Mouse (Mus musculus): ENCODE results near the gene Eea1.
"Not testable (repeated sequence)": the region's sequence is repeated elsewhere in the genome, so short reads cannot be mapped to it uniquely, and the experiment has no call there.

The Eea1 gene

DNA sequence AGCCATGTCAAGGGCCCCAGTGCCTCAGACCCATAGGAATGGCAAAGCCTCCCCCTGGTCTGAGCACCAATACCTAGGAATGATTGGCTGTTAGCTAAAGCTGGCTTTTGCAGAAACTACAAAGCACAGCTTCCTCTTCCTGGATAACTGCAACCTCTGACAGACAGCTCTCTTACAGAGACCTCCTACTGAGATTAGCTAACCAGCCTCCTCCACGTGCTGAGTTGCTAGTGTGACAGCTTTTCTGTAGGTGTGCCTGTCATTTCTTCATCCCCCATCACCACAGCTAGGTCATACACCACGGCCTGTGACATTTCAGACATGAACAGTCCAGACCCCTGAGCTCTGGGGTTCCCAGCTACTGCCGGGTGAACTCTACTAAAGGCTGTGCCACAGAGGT lies 126.9 kb downstream of the Eea1 start:
- DNase-seq (ENCODE audit: low read depth) = no peak

DNA sequence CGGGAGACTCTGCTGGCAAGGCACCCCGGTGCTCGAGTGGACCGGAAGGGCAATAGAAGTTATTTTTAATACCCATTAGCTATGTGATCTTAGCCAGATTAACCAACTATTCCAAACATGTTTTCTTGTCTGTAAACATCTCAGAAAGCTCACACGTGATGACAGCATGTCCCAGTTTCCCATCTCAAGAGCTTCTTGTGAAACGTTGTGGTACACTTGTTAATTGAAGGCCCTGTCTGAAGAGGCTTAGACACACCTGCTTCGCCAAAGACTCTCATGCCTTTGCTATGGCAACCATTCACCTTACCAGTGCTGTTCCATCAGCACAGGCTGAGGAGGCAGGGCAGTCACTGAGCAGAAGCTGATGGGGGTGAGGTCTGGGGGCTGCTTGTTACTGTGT lies 133.9 kb downstream of the Eea1 start:
- no peak for DNase-seq (ENCODE audit: low read depth)

DNA sequence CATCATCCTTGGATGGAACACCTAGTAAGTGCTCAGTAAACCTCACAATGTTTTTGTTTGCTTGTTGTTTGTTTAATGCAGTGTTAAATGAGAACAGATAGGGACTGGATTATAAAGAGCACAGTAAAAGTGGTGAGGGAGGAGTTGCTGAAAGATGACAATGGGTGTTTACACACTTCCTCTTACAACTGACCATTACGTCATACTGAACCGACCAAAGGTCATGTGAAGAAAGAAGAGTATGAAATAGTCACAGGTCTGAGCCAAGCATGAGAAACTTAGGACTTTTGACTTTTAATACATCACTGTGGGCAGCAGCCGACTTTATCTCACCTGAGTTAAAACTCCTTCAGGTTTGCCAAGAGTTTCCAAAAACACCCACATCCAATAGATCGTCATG lies 135.0 kb downstream of the Eea1 start:
- no peak for DNase-seq (ENCODE audit: low read depth)

DNA sequence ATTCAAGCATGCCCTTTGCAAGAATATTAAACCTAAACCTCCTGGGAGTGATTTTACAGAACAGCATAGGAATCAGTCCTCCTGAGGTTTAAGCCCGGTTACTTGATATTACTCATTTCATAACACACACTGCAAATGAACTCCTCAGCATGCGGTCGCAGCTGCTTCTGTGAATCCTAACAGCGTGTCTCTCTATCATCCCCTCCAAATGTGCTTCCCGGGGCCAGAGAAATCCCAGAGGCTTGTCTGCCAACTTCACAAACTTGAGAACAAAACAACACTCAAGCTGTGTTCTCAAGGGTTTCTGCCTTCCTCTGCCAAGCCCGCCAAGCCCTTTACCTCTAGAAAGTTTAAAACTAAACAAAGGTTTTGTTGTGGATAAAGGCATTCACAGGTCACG lies 135.4 kb downstream of the Eea1 start:
- no peak for DNase-seq (ENCODE audit: low read depth)

DNA sequence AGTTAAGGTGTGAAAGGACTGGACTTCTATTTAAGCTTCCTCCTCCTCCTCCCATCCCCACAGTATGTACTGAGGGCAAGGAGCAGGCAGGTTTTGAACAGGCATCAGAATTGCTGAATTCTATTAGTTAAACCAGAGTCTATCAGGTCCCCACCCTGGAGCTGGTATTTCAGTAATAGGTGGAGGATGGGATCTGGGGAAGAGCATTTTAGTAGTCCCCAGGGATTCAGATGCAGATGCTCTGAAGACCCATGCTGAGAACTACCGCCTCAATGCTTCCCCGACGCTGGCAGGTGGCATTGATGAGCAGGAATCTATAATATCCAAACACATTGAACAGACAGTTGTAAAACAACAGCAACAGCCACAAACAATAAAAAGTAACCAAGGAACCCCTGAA lies 136.0 kb downstream of the Eea1 start:
- DNase-seq (ENCODE audit: low read depth) = no peak

DNA sequence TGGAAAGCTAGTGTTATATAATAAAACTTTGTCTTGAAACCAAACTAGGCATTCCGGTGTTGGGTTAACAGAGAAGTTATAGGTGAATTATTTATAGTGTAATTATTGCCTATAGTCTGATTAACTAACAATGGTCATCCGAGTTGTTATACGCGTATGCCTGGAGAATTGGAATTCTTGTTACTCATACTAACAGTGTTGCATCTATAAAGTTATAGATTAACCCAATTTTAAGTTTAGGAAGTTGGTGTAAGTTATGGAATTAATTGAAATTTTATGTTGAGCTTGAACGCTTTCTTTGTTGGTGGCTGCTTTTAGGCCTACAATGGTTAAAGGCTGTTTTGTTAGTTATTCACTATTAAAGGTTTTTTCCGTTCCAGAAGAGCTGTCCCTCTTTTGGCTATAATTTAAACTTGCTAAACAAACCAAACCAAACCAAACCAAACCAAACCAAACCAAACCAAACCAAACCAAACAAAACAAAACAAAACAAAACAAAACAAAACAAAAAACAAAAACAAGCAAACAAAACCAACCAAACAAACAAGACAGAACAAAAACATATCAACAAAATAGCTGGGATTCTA lies 137.1 kb downstream of the Eea1 start:
- DNase-seq (ENCODE audit: low read depth) = not testable (repeated sequence)

DNA sequence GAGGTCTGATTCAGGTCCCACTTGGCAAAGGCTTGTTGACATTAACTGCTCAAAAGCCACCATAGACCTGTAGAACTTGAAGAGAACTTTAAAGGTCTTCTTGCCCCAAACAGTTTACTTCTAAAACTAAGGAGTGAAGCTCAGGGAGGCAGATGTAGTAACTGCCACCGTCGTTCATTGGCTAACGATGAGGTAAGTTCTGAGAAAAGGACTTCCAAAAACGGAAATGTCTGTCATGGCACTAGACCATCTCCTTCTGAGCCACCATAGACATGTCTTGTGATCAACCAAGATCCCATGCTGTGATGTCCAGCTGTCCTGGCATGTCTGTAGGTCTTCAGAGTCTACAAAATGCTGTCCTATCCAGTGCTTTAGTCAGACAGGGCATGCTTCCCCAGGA lies 139.4 kb downstream of the Eea1 start:
- no peak for DNase-seq (ENCODE audit: low read depth)

DNA sequence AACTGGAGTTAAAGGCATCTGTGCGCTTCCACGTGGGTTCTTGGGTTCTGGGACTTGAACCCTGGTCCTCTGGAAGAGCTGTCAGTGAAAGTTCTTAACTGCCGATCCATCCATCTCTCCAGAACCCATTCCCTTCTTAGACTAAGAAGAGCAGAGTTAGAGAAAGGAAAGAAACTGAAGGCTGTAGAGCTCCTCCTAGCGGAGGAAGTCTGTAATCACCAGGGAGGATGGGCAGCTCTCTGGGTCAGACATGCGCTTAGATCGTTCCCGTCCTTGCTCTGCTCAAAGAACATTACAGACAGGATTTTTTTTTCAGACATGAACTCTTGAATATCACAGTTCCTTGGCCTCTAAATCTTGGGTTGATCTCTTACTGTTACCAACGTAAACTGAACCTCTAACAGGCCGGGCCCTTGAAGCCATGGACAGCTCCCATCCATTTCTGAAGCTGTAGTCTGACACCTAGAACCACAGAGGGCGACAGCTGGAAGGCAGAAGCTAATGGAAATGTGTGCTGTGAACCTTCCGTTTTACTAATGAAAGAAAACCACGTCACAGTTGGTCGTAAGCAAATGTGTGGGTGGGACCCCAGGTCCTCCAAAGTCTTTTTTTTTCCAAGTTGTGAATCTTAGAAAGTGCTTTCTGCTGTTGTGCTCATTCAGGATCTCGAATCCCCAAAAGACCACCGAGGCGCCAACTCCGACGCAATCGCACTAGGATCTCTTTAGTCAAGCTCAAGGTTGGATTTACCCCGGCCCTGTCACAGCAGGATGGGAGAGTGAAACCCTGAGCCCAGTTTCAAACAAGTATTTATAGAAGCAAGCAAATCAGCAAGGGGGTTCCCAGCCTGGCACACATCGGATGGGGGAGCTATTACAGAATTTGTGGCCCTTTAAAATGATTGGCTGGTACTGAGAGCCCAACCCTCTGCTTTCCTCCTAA lies 140.3 kb downstream of the Eea1 start:
- DNase-seq (ENCODE audit: low read depth) = peak; percentile 77

DNA sequence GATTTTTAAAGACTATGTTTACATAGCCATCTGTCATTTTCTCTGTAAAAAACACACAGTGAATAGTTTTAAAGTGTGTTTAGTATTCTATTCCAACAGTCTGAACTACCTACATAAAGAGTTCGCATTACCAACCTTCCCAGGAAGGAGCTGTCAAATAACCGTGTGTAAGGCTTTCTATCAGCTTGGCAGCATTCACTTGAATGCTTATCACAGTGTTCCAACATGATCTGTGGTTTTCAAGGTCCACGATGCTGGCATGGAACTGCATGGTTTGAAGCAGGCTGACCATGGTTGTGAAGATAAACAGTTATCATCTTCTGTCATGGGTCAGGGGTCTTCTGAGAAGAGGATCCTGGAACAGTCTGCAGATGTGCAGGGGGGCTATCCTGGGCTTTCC lies 141.8 kb downstream of the Eea1 start:
- DNase-seq (ENCODE audit: low read depth) = no peak

DNA sequence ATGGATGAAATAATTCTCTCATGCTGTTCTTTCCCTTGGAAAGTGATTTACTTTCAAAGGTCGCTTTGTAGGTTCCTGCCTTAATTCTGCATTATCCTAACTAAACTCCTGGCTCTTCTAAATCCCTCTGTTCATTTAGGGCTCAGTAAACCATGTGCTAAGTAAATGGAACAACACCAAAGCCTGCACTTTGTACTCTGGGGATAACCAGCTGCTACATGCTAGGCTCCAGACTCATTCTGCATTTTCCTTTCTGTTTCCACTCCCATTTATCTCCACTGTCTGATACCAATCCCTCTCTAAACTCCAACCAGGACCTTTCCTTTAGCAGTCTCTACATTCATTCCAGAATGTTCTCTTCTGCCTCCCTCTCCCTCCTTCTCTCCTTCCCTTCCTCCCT lies 149.3 kb downstream of the Eea1 start:
- no peak for DNase-seq (ENCODE audit: low read depth)

DNA sequence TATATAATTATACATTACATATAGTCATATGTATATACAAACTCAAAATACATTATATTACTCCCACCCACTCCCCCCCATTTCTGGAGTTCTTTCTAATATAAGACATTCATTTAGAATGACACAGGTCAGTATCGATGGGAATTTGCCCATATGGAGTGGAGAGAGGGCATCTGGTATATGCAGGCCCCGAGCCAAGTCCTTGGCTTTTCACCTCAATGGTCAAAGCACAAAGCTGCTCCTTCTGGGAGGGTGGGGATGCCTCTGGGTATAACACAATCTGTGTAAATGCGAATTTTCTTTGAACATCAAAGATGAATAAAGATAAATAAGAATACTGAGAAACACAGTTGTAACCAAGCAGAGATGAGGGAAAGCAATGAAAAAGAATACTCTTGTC lies 149.9 kb downstream of the Eea1 start:
- DNase-seq (ENCODE audit: low read depth) = no peak

DNA sequence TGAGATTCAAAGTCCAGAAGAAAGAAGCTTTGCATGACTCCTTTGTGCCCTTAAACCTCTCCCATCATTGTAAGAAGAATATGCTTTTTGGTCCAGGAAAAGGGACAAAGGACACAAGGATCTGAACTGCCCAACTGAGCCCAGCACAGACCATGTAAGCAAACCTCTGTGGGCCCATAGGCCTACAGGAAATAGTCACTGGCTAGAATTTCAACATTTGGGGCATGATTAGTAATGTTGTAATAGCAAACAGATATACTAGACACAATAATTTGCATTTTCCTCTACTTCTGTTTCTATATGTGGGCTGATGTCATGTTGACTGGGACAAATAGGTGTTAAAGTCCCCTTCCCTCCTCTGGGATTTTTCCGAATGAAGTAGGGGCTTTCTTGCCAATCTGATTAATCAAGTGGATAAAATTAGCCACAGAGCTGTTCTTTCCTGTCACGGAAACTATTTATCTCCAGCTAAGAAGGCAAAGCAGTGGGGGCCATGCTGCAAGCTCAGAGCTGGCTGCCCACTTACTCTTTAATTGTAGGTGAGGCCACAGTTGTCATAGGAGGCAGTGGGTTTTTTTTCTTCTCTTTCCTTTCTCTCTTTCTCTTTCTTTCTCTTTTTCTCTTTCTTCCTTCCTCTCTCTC lies 153.6 kb downstream of the Eea1 start:
- DNase-seq (ENCODE audit: low read depth) = no peak

DNA sequence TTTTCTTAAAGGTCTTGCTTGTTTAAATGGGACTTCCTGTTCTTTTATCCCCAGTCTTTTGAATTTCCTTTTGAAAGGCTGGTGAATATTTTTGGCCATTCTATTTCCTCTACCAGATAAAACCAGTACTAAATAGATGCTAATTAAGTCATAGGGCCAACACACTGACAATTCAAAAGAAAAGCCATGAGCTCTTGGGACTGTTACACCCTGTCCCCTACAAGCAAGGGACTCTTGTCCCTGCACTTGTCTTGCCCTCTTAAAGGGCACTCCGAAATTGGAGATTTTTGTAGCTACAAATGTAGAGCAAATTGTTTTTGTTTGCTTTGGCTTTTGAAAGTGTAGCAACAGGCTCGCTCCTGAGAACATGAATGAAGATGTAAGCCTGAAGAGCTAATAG lies 154.1 kb downstream of the Eea1 start:
- no peak for DNase-seq (ENCODE audit: low read depth)
